Mouse (Mus musculus) limb, embryonic 14.5 days (tissue): ENCODE data around the gene Dync2li1. TPM values are rescaled to one million over a fixed set of nuclear protein-coding genes. Genes with fewer than 3 reads are reported as not detected.
A peak's percentile ranks its signal among the peaks of the same experiment; 100 is the strongest.

ENCODE experiments used
- ATAC-seq: fragments of 200-750 bp; cut with Nextera tagmentation; 2 replicates; pipeline ENCODE4 v1.8.0; 2017; ENCODE audit warnings: low read depth, moderate number of reproducible peaks, moderate TSS enrichment; ENCODE audit not compliant: low FRiP score
- DNase-seq: peaks from one replicate; pipeline ENCODE4 v3.0.0-alpha.2; 2015; ENCODE audit warnings: low spot score
- H3K27ac ChIP-seq: fragments of 300-500 bp; sonication (generic); replicated peaks from 2 replicates; pipeline ENCODE4 v1.5.1; 2014; ENCODE audit warnings: low read depth, mild to moderate bottlenecking, low read length, moderate library complexity, mixed read lengths
- H3K27me3 ChIP-seq: fragments of 300-500 bp; sonication (generic); 2 replicates; pipeline ENCODE4 v1.6.1; 2014; ENCODE audit warnings: low read length, mixed read lengths; ENCODE audit not compliant: control insufficient read depth, insufficient read depth
- H3K36me3 ChIP-seq: fragments of 300-500 bp; sonication (generic); 2 replicates; pipeline ENCODE4 v1.6.1; 2014; ENCODE audit warnings: mild to moderate bottlenecking, low read length, moderate library complexity, mixed read lengths; ENCODE audit not compliant: control insufficient read depth, insufficient read depth
- H3K4me1 ChIP-seq: fragments of 300-500 bp; sonication (generic); 2 replicates; pipeline ENCODE4 v1.6.1; 2014; ENCODE audit warnings: antibody characterized with exemption, low read length, mixed read lengths; ENCODE audit not compliant: control insufficient read depth, insufficient read depth
- H3K4me2 ChIP-seq: fragments of 300-500 bp; sonication (generic); replicated peaks from 2 replicates; pipeline ENCODE4 v1.6.1; 2014; ENCODE audit warnings: low read depth, mild to moderate bottlenecking, low read length, moderate library complexity; ENCODE audit not compliant: severe bottlenecking
- H3K4me3 ChIP-seq: fragments of 300-500 bp; sonication (generic); replicated peaks from 2 replicates; pipeline ENCODE4 v1.5.1; 2014; ENCODE audit warnings: low read length
- H3K9ac ChIP-seq: fragments of 300-500 bp; sonication (generic); 2 replicates; pipeline ENCODE4 v1.6.1; 2014; ENCODE audit warnings: mild to moderate bottlenecking, low read depth, low read length, moderate library complexity; ENCODE audit not compliant: severe bottlenecking
- H3K9me3 ChIP-seq: fragments of 300-500 bp; sonication (generic); 2 replicates; pipeline ENCODE4 v1.6.1; 2016; ENCODE audit warnings: low read length; ENCODE audit not compliant: control insufficient read depth
- POLR2A ChIP-seq: fragments of 200-500 bp; IDR thresholded peaks from 2 replicates; pipeline ENCODE4 v1.8.0; 2012; ENCODE audit warnings: inconsistent platforms, mild to moderate bottlenecking, moderate library complexity, borderline replicate concordance; ENCODE audit not compliant: insufficient read depth, insufficient read length; ENCODE audit errors: extremely low read depth
- WGBS: fragments of 180-500 bp; shearing (Covaris S2); extraction: QIAGEN DNeasy Blood & Tissue Kit; methylation state at CpG from one replicate; pipeline ENCODE4 v1.1.7; 2014; 5-methylcytosine and 5-hydroxymethylcytosine counted together
- polyA plus RNA-seq, 2 experiments: library from polyadenylated mRNA; depleted of rRNA in 1 of 2; stranded (reverse) in 1 of 2; unstranded in 1 of 2; fragments of >200 nt; fragmentation: Nextera tagmentation in 1 of 2; extraction: Ambion mirVana in 1 of 2; gene quantifications; 2 replicates each; pipeline versions ENCODE4 v1.2.1 to v1.2.3; 2012 to 2014

Gene Dync2li1
- polyA plus RNA-seq, 2 experiments: 21.0 to 29.9 TPM

GRCm38 (mm10) chr17:84596015-84596441 lies 30.3 kb upstream of the Dync2li1 start:
- H3K4me3 ChIP-seq: no peak overlapping the region
- ATAC-seq (peak; percentile 77), DNase-seq (peak; percentile 33)
- no peaks in the 10 kb centered on the region for H3K27me3 ChIP-seq
- peak overlapping the region; percentile 14 for H3K4me2 ChIP-seq
- no peak for TF ChIP-seq POLR2A
- no peaks in the 10 kb centered on the region for H3K9me3 ChIP-seq
- H3K27ac ChIP-seq: peak overlapping the region; percentile 15
- H3K36me3 ChIP-seq: peaks cover 38% of the 10 kb centered on the region
- no peak overlapping the region for H3K9ac ChIP-seq
- WGBS: 25% methylated on average over 10 of the region's 10 CpGs
- peaks cover 28% of the 10 kb centered on the region for H3K4me1 ChIP-seq

DNA sequence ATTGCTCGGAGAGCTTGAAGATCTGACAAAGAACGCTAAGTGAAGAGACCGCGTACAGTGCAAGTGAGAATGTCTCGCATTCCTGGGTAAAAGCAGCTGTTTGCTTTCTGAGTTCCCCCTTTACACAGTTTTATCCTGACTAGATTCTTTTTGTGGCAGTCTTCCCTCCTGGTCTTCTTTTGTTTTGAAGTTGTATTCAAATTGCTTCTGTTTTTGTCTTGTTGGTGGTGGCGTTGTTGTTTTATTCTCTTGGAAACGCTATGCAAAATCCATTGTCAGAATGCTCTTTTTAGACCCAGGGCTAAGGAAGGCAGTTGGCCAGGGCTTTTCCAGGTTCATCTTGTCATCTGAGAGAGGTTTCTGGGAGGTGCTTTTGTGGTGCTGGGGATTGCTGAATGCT lies 29.8 kb upstream of the Dync2li1 start:
- H3K9me3 ChIP-seq: no peaks in the 10 kb centered on the region
- H3K4me1 ChIP-seq: peaks cover 30% of the 10 kb centered on the region
- ATAC-seq (peak; percentile 39; the same call in 1 of the 2 replicates), DNase-seq (no peak)
- TF ChIP-seq POLR2A: no peak
- peaks cover 36% of the 10 kb centered on the region for H3K36me3 ChIP-seq
- peak overlapping the region; percentile 21 for H3K27ac ChIP-seq
- peak overlapping the region; percentile 14 for H3K4me2 ChIP-seq
- no peak overlapping the region for H3K4me3 ChIP-seq
- 37% methylated on average over 7 of the region's 7 CpGs for WGBS
- H3K9ac ChIP-seq: no peak overlapping the region
- H3K27me3 ChIP-seq: no peaks in the 10 kb centered on the region

DNA sequence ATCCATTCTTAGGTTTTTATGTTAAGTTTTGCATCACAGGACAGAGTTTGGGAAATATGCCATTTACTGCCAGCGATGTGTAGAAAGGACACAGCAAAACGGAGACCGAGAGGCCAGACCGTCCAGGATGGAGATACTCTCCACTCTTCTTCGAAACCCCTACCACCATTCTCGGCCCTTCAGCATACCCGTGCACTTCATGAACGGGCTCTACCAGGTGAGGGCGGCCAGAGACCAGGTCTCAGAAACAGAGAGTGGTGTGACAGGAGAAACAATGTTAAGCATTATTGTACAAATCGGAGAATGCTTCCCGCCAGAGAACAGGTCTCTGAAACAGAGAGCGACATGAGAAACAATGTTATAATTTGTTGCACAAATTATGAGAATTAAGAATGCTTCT lies 28.4 kb upstream of the Dync2li1 start:
- peaks cover 32% of the 10 kb centered on the region for H3K4me1 ChIP-seq
- 92% methylated on average over 12 of the region's 12 CpGs for WGBS
- no peak for TF ChIP-seq POLR2A
- no peak overlapping the region for H3K4me3 ChIP-seq
- DNase-seq (no peak), ATAC-seq (no peak)
- no peaks in the 10 kb centered on the region for H3K27me3 ChIP-seq
- H3K36me3 ChIP-seq: peaks cover 32% of the 10 kb centered on the region
- no peaks in the 10 kb centered on the region for H3K9me3 ChIP-seq
- H3K27ac ChIP-seq: no peak overlapping the region
- no peak overlapping the region for H3K9ac ChIP-seq
- H3K4me2 ChIP-seq: no peak overlapping the region

DNA sequence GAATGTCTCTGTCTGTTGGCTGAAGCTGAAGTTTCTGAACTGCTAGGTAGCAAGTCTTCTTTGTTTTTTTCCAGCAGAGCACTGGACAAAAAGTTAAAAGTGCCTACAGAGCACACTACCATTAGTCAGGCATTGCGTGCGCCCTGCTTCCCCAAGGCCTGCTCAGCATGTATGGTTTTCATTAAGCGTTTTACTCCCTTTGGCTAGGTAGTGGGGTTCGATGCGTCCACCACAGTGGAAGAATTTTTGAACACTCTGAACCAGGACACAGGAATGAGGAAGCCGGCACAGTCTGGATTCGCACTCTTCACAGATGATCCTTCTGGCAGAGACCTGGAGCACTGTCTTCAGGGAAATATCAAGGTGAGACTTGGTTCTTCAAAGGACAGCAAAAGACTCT lies 27.4 kb upstream of the Dync2li1 start:
- Histone ChIP-seq H3K4me1 (peaks cover 32% of the 10 kb centered on the region), H3K27me3 (no peaks in the 10 kb centered on the region), H3K9me3 (no peaks in the 10 kb centered on the region), H3K27ac (peak overlapping the region; percentile 44; the same call in 1 of the 2 replicates), H3K9ac (no peak overlapping the region), H3K36me3 (peaks cover 36% of the 10 kb centered on the region), H3K4me2 (no peak overlapping the region), H3K4me3 (no peak overlapping the region)
- no peak for TF ChIP-seq POLR2A
- 37% methylated on average over 7 of the region's 7 CpGs for WGBS
- ATAC-seq (peak; percentile 51; the same call in 1 of the 2 replicates), DNase-seq (no peak)

GRCm38 (mm10) chr17:84600051-84600983 lies 26.0 kb upstream of the Dync2li1 start:
- Histone ChIP-seq H3K9me3 (no peaks in the 10 kb centered on the region), H3K36me3 (peaks cover 39% of the 10 kb centered on the region), H3K27ac (peak overlapping the region; percentile 48; the same call in 1 of the 2 replicates), H3K9ac (no peak overlapping the region), H3K4me1 (peaks cover 32% of the 10 kb centered on the region), H3K4me3 (no peak overlapping the region), H3K4me2 (no peak overlapping the region), H3K27me3 (no peaks in the 10 kb centered on the region)
- no peak for TF ChIP-seq POLR2A
- DNase-seq (no peak), ATAC-seq (no peak)
- WGBS: 60% methylated on average over 9 of the region's 9 CpGs
